Mouse (Mus musculus): ENCODE data around the gene Olfr1094.

GRCm38 (mm10) chr2:86782179-86782578, 42.3 kb upstream of the Olfr1094 start, which contains the start of gene Olfr1093:
- TF ChIP-seq CTCF (IDR thresholded peaks at IDR 0.05; ENCODE audit: extremely low read depth, insufficient read depth, low read length): no peak
- no peak for TF ChIP-seq POLR2A (IDR thresholded peaks at IDR 0.05; ENCODE audit: extremely low read depth, insufficient read depth, low read length)

Data from cortical plate, adult 2 months (tissue).